Mouse (Mus musculus) fibroblast of lung, adult 2 months (primary cell): Measurements from ENCODE around the gene Prmt1.
"Not testable (repeated sequence)": the region's sequence is repeated elsewhere in the genome, so short reads cannot be mapped to it uniquely, and the experiment has no call there.

ENCODE experiments used
- DNase-seq: peaks from one replicate; pipeline ENCODE4 v3.0.0-alpha.2; 2011; ENCODE audit warnings: low read depth

Gene Prmt1

GRCm38 (mm10) chr7:44986192-44986878 lies at the start of gene Prmt1:
Gene Prmt1 (minus strand): TSS chr7:44986568.
- peak; percentile 100 for DNase-seq

- DNase-seq: no peak
These were observed 49.3 kb upstream of the Prmt1 start for GRCm38 (mm10) chr7:45035631-45036030.

- no peak for DNase-seq
These were observed 47.5 kb upstream of the Prmt1 start for GRCm38 (mm10) chr7:45033722-45034359.

- no peak for DNase-seq
These were observed 44.5 kb upstream of the Prmt1 start for GRCm38 (mm10) chr7:45030857-45031256.

GRCm38 (mm10) chr7:45029995-45030394 lies 43.6 kb upstream of the Prmt1 start:
- DNase-seq: no peak

GRCm38 (mm10) chr7:45028351-45028750 lies 42.0 kb upstream of the Prmt1 start:
- DNase-seq: no peak

GRCm38 (mm10) chr7:45027761-45028160 lies 41.4 kb upstream of the Prmt1 start:
- no peak for DNase-seq

- DNase-seq: no peak
These were observed 39.9 kb upstream of the Prmt1 start for GRCm38 (mm10) chr7:45026256-45026655.

GRCm38 (mm10) chr7:45025601-45026220 lies 39.3 kb upstream of the Prmt1 start:
- no peak for DNase-seq

- DNase-seq: no peak
These were observed 38.2 kb upstream of the Prmt1 start for GRCm38 (mm10) chr7:45024281-45025248.

- DNase-seq: not testable (repeated sequence)
These were observed 37.3 kb upstream of the Prmt1 start for GRCm38 (mm10) chr7:45023711-45024110.

- no peak for DNase-seq
These were observed 33.9 kb upstream of the Prmt1 start for GRCm38 (mm10) chr7:45020225-45020624.

GRCm38 (mm10) chr7:45019031-45019571 lies 32.7 kb upstream of the Prmt1 start:
- DNase-seq: peak; percentile 87

GRCm38 (mm10) chr7:45017242-45018061 lies 31.1 kb upstream of the Prmt1 start, which contains the start of gene Rras:
Gene Rras (plus strand): TSS chr7:45017961.
- DNase-seq: peak; percentile 100

- no peak for DNase-seq
These were observed 30.4 kb upstream of the Prmt1 start for GRCm38 (mm10) chr7:45016761-45017160.

GRCm38 (mm10) chr7:45015957-45016612 lies 29.7 kb upstream of the Prmt1 start, which contains the start of gene Scaf1:
Gene Scaf1 (minus strand): TSS chr7:45016363.
- peak; percentile 99 for DNase-seq

GRCm38 (mm10) chr7:45015344-45015956 lies 29.1 kb upstream of the Prmt1 start:
- no peak for DNase-seq

GRCm38 (mm10) chr7:45014096-45014451 lies 27.7 kb upstream of the Prmt1 start:
- DNase-seq: no peak

GRCm38 (mm10) chr7:45013366-45014095 lies 27.2 kb upstream of the Prmt1 start:
- no peak for DNase-seq
